Mouse (Mus musculus): ENCODE data around the gene Mkrn2. TPM values are rescaled to one million over a fixed set of nuclear protein-coding genes. Genes with fewer than 3 reads are reported as not detected.

Gene Mkrn2
- total and polyA plus RNA-seq, 3 experiments, result 13.1 to 38.1 TPM; not detected in 1

GRCm38 (mm10) chr6:115559651-115560632, 41.8 kb upstream of the Mkrn2 start:
- DNase-seq (ENCODE audit: low read depth, low spot score), result no peak
- H3K36me3 ChIP-seq (ENCODE audit: control insufficient read depth in 1 of 2, insufficient read depth in 2 of 2, low read length in 2 of 2), result peaks cover 0 to 12% of the 10 kb centered on the region in 2 experiments; a peak in 2 of 4 replicates

DNA sequence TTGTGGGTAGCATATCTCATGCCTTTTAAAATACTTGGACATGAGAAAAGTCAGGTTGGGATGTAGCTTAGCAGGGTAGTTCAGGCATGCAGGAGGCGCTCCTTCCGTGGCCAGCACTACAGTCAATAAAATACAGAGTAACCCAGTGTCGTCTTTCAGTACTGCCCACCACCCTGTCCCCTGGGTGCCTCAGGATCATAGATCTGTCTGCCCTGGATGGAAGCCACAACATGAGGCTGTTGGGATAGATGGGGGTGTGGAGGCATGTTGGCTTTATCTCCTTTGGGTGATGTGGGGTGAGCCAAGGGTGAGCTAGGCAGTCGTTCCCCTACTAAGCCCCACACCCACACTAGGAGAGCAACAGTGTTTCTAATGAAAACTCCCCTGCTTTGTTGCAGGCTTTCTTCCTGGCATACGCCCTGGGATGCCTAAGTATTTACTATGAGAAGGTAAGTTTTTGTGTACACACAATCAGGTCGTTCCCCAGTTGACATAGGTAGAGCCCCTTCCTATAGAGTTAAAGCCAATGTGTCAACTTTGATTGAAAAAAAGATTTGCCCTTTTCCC, 36.1 kb upstream of the Mkrn2 start:
- Histone ChIP-seq H3K9ac (ENCODE audit: control insufficient read depth, low read depth, low read length, poor library complexity, severe bottlenecking) (no peak overlapping the region), H3K36me3 (ENCODE audit: control insufficient read depth in 1 of 2, insufficient read depth in 2 of 2, low read length in 2 of 2) (peaks cover 0 to 27% of the 10 kb centered on the region in 2 experiments; a peak in 2 of 4 replicates), H3K4me1 (ENCODE audit: control insufficient read depth in 1 of 2, insufficient read depth in 2 of 2, low read length in 2 of 2) (no peaks in the 10 kb centered on the region), H3K4me3 (ENCODE audit: control insufficient read depth in 1 of 2, insufficient read depth in 1 of 2, low read depth in 2 of 2, low read length in 2 of 2) (no peak overlapping the region), H3K79me2 (ENCODE audit: control insufficient read depth, insufficient read depth, low read length, poor library complexity) (no peaks in the 10 kb centered on the region), H3K27ac (ENCODE audit: control insufficient read depth, low read depth, low read length) (no peak overlapping the region), H3K27me3 (ENCODE audit: control insufficient read depth in 1 of 2, insufficient read depth in 2 of 2, low read length in 2 of 2) (no peaks in the 10 kb centered on the region), H3K9me3 (replicated peaks; ENCODE audit: insufficient read depth, low read length) (no peaks in the 10 kb centered on the region)
- DNase-seq (ENCODE audit: low read depth, low spot score), result no peak
- TF ChIP-seq GATA1 (IDR thresholded peaks at IDR 0.05; ENCODE audit: low read depth, low read length) (no peak), MEF2A (IDR thresholded peaks at IDR 0.05; ENCODE audit: extremely low read depth, insufficient replicate concordance, low read depth, low read length, poor library complexity, severe bottlenecking) (no peak), TBP (IDR thresholded peaks at IDR 0.05; ENCODE audit: low read depth, low read length) (no peak), ZKSCAN1 (IDR thresholded peaks at IDR 0.05; ENCODE audit: low read depth, low read length) (no peak), SIN3A (IDR thresholded peaks at IDR 0.05; ENCODE audit: low read length) (no peak), HCFC1 (IDR thresholded peaks at IDR 0.05; ENCODE audit: low read depth, low read length) (no peak), MAFK (IDR thresholded peaks at IDR 0.05; ENCODE audit: borderline replicate concordance, low read depth, low read length) (no peak), KAT2A (conservative IDR thresholded peaks at IDR 0.05; ENCODE audit: low read depth, low read length) (no peak), ELF1 (IDR thresholded peaks at IDR 0.05; ENCODE audit: low read depth, low read length) (no peak), SMC3 (IDR thresholded peaks at IDR 0.05; ENCODE audit: low read depth, low read length) (no peak), JUND (IDR thresholded peaks at IDR 0.05; ENCODE audit: low read depth, low read length) (no peak), MXI1 (IDR thresholded peaks at IDR 0.05; ENCODE audit: low read depth, low read length) (no peak)

More at GRCm38 (mm10) chr6:115559651-115560632, 41.8 kb upstream of the Mkrn2 start:
- no peaks in the 10 kb centered on the region for H3K79me2 ChIP-seq (ENCODE audit: control insufficient read depth, insufficient read depth, low read length, poor library complexity)
- H3K4me1 ChIP-seq (ENCODE audit: control insufficient read depth in 1 of 2, insufficient read depth in 2 of 2, low read length in 2 of 2), result no peaks in the 10 kb centered on the region
- TF ChIP-seq MAZ (IDR thresholded peaks at IDR 0.05; ENCODE audit: low read depth, low read length) (no peak), TAL1 (IDR thresholded peaks at IDR 0.05; ENCODE audit: low read length) (no peak), USF1 (IDR thresholded peaks at IDR 0.05; ENCODE audit: low read depth, low read length) (no peak), CHD1 (IDR thresholded peaks at IDR 0.05; ENCODE audit: low read depth, low read length) (no peak), CTCF (IDR thresholded peaks at IDR 0.05 in 2 of 3, conservative IDR thresholded peaks at IDR 0.05 in 1 of 3; ENCODE audit: control insufficient read depth in 1 of 3, insufficient read depth in 1 of 3, low read depth in 2 of 3, low read length in 3 of 3, poor library complexity in 1 of 3, severe bottlenecking in 1 of 3) (no peak), NELFE (IDR thresholded peaks at IDR 0.05; ENCODE audit: low read depth, low read length) (no peak), POLR2AphosphoS5 (IDR thresholded peaks at IDR 0.05; ENCODE audit: borderline replicate concordance, low read depth, low read length) (no peak), POLR2AphosphoS2 (IDR thresholded peaks at IDR 0.05; ENCODE audit: low read length) (no peak), GABPA (IDR thresholded peaks at IDR 0.05; ENCODE audit: low read depth, low read length) (no peak), USF2 (IDR thresholded peaks at IDR 0.05; ENCODE audit: borderline replicate concordance in 1 of 2, insufficient read depth in 1 of 2, low read depth in 1 of 2, low read length in 2 of 2) (no peak), SMC3 (IDR thresholded peaks at IDR 0.05; ENCODE audit: low read depth, low read length) (no peak), MXI1 (IDR thresholded peaks at IDR 0.05; ENCODE audit: low read depth, low read length) (no peak), TCF12 (IDR thresholded peaks at IDR 0.05; ENCODE audit: low read depth, low read length) (no peak), POLR2A (IDR thresholded peaks at IDR 0.05; ENCODE audit: control insufficient read depth in 1 of 2, insufficient read depth in 1 of 2, low read depth in 1 of 2, low read length in 2 of 2, poor library complexity in 1 of 2) (no peak), ETS1 (IDR thresholded peaks at IDR 0.05; ENCODE audit: low read depth, low read length) (no peak), HCFC1 (IDR thresholded peaks at IDR 0.05; ENCODE audit: low read depth, low read length) (no peak)
- no peaks in the 10 kb centered on the region for H3K9me3 ChIP-seq (replicated peaks; ENCODE audit: insufficient read depth, low read length)
- no peaks in the 10 kb centered on the region for H3K27me3 ChIP-seq (ENCODE audit: control insufficient read depth in 1 of 2, insufficient read depth in 2 of 2, low read length in 2 of 2)
- no peak overlapping the region for H3K9ac ChIP-seq (ENCODE audit: control insufficient read depth, low read depth, low read length, poor library complexity, severe bottlenecking)
- no peak overlapping the region for H3K4me3 ChIP-seq (ENCODE audit: control insufficient read depth in 1 of 2, insufficient read depth in 1 of 2, low read depth in 2 of 2, low read length in 2 of 2)
- H3K27ac ChIP-seq (ENCODE audit: control insufficient read depth, low read depth, low read length), result no peak overlapping the region

Measured in MEL (cell line).